Mouse (Mus musculus): Measurements from ENCODE around the gene Ptcd2. TPM values are rescaled to one million over a fixed set of nuclear protein-coding genes. Genes with fewer than 3 reads are reported as not detected.

Ptcd2 gene
- total and polyA plus RNA-seq, 3 experiments: 32.4 to 58.8 (median 34.7) TPM

DNA sequence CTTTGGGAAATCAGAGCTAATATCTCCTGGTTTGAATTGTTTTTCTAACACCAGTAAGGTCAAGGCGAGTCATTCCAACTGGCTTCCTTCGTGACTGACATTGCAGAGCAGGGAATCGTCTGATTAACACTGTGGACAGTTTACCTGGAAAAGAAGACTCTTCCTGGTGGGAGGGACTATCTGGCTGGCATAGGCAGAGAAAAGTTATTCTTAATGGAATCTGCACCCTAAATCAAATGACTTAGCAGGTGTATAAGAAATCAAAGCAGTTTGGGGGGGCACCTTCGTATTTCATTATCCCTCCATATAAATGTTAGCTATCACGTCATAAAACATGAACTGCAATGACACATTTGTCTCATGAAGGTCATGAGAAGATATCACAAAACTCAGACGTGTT is 66.0 kb downstream of the Ptcd2 start:
- no peak for DNase-seq (ENCODE audit: low spot score)
- Histone ChIP-seq H3K4me1 (ENCODE audit: insufficient read depth, low read depth, low read length) (no peaks in the 10 kb centered on the region), H3K36me3 (replicated peaks) (no peaks in the 10 kb centered on the region), H3K27me3 (ENCODE audit: insufficient read depth, low read length) (peaks cover 2% of the 10 kb centered on the region), H3K9me3 (replicated peaks) (no peaks in the 10 kb centered on the region), H3K4me3 (ENCODE audit: low read depth, low read length) (no peak overlapping the region)
- no peak for TF ChIP-seq GATA1 (IDR thresholded peaks at IDR 0.05; ENCODE audit: borderline replicate concordance, low read length)
- TF ChIP-seq POLR2AphosphoS5 (IDR thresholded peaks at IDR 0.05; ENCODE audit: insufficient replicate concordance, low read depth, low read length): no peak
- TF ChIP-seq CTCF (IDR thresholded peaks at IDR 0.05; ENCODE audit: low read depth, low read length): no peak
- TF ChIP-seq GATA2 (IDR thresholded peaks at IDR 0.05; ENCODE audit: borderline replicate concordance, low read depth, low read length): no peak
- TF ChIP-seq TAL1 (conservative IDR thresholded peaks at IDR 0.05; ENCODE audit: low read depth, low read length): no peak
- no peak for ATAC-seq (ENCODE audit: extremely low read depth, insufficient number of reproducible peaks, low FRiP score, poor library complexity, severe bottlenecking)

DNA sequence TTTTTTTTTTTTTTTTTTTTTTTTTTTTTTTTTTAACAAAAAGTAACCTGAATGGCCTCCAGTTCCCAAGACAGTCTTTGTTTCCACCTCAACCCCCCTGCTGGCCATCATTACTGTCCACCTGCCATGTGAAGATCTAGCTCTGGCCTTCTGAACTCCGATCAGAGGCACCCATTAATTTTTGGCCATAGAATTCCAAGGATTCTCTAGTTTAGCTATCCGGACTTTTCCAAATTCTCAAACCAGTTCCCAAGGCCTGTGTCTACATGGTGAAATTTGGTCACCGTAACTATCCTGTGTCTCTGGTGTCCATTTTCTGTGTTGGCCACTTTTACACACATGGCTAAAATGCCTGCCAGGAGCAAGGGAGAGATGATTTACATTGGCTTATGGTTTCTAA is 67.0 kb downstream of the Ptcd2 start:
- Histone ChIP-seq H3K9me3 (replicated peaks) (no peaks in the 10 kb centered on the region), H3K4me3 (ENCODE audit: low read depth, low read length) (no peak overlapping the region), H3K4me1 (ENCODE audit: insufficient read depth, low read depth, low read length) (no peaks in the 10 kb centered on the region), H3K27me3 (ENCODE audit: insufficient read depth, low read length) (no peaks in the 10 kb centered on the region; the same call in 1 of the 2 replicates), H3K36me3 (replicated peaks) (no peaks in the 10 kb centered on the region)
- no peak for ATAC-seq (ENCODE audit: extremely low read depth, insufficient number of reproducible peaks, low FRiP score, poor library complexity, severe bottlenecking)
- no peak for DNase-seq (ENCODE audit: low spot score)
- TF ChIP-seq GATA1 (IDR thresholded peaks at IDR 0.05; ENCODE audit: borderline replicate concordance, low read length) (no peak), CTCF (IDR thresholded peaks at IDR 0.05; ENCODE audit: low read depth, low read length) (no peak), POLR2AphosphoS5 (IDR thresholded peaks at IDR 0.05; ENCODE audit: insufficient replicate concordance, low read depth, low read length) (no peak), TAL1 (conservative IDR thresholded peaks at IDR 0.05; ENCODE audit: low read depth, low read length) (no peak), GATA2 (IDR thresholded peaks at IDR 0.05; ENCODE audit: borderline replicate concordance, low read depth, low read length) (no peak)

DNA sequence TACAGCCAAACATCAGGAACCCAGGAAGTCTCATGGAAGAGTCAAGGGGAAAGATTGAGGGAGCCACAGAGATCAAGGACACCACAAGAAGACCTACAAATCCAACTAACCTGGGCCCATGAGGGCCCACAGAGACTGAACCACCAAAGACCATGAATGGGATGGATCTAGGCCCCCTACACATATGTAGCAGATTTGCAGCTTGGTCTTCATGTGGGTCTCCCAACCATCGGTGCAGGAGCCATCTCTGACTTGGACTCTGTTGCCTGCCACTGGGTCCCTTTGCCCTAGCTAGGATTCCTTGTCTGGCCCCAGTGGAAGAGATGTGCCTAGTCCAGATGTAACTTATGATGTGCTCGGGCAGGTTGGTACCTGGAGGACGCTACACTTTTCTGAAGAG is 72.5 kb downstream of the Ptcd2 start:
- Histone ChIP-seq H3K4me3 (ENCODE audit: low read depth, low read length) (no peak overlapping the region), H3K27me3 (ENCODE audit: insufficient read depth, low read length) (no peaks in the 10 kb centered on the region), H3K9me3 (replicated peaks) (no peaks in the 10 kb centered on the region)

More for the DNA sequence above, 72.5 kb downstream of the Ptcd2 start:
- Histone ChIP-seq H3K36me3 (replicated peaks) (no peaks in the 10 kb centered on the region), H3K4me1 (ENCODE audit: insufficient read depth, low read depth, low read length) (no peaks in the 10 kb centered on the region)
- DNase-seq (ENCODE audit: low spot score): no peak
- ATAC-seq (ENCODE audit: extremely low read depth, insufficient number of reproducible peaks, low FRiP score, poor library complexity, severe bottlenecking): no peak
- TF ChIP-seq GATA2 (IDR thresholded peaks at IDR 0.05; ENCODE audit: borderline replicate concordance, low read depth, low read length) (no peak), GATA1 (IDR thresholded peaks at IDR 0.05; ENCODE audit: borderline replicate concordance, low read length) (no peak), POLR2AphosphoS5 (IDR thresholded peaks at IDR 0.05; ENCODE audit: insufficient replicate concordance, low read depth, low read length) (no peak), TAL1 (conservative IDR thresholded peaks at IDR 0.05; ENCODE audit: low read depth, low read length) (no peak), CTCF (IDR thresholded peaks at IDR 0.05; ENCODE audit: low read depth, low read length) (no peak)

Other genes starting within 250 kb of the Ptcd2 start
- gene Zfp366, start 159.9 kb downstream of the Ptcd2 start, total RNA-seq (2014; fragmentation: Nextera tagmentation): not detected in 2 replicates
- 0.05 and 0.06 TPM in 2 replicates for gene Zfp366, start 159.9 kb downstream of the Ptcd2 start, total RNA-seq (2017)
- not detected in 2 replicates for gene Zfp366, start 159.9 kb downstream of the Ptcd2 start, polyA plus RNA-seq (2012)
- gene Mrps27, start 81 bp upstream of the Ptcd2 start, total RNA-seq (2014; fragmentation: Nextera tagmentation): 17.2 and 18.4 TPM in 2 replicates
- gene Mrps27, start 81 bp upstream of the Ptcd2 start, total RNA-seq (2017): 20.9 and 26.1 TPM in 2 replicates
- 11.4 and 14.5 TPM in 2 replicates for gene Mrps27, start 81 bp upstream of the Ptcd2 start, polyA plus RNA-seq (2012)
- not detected in 2 replicates for gene Map1b, start 171.8 kb upstream of the Ptcd2 start, total RNA-seq (2014; fragmentation: Nextera tagmentation)
- 0.12 and 0.33 TPM in 2 replicates for gene Map1b, start 171.8 kb upstream of the Ptcd2 start, total RNA-seq (2017)
- not detected in 2 replicates for gene Map1b, start 171.8 kb upstream of the Ptcd2 start, polyA plus RNA-seq (2012)

Data from G1E (cell line).